Mouse (Mus musculus) embryo, embryonic 11 days (tissue): ENCODE results near the gene Hormad1.
"Not testable (repeated sequence)": the region's sequence is repeated elsewhere in the genome, so short reads cannot be mapped to it uniquely, and the experiment has no call there.

Experiments
- DNase-seq: peaks from one replicate; pipeline ENCODE4 v3.0.0-alpha.2; 2015

The Hormad1 gene

GRCm38 (mm10) chr3:95559437-95559836 is at the start of gene Hormad1:
Gene Hormad1, plus strand, starts transcription at chr3:95559677.
- no peak for DNase-seq

GRCm38 (mm10) chr3:95511611-95512180 is 47.8 kb upstream of the Hormad1 start:
- no peak for DNase-seq

GRCm38 (mm10) chr3:95516614-95517041 is 42.8 kb upstream of the Hormad1 start:
- DNase-seq: no peak

- peak; percentile 77 for DNase-seq
Observed at GRCm38 (mm10) chr3:95517493-95517898, 42.0 kb upstream of the Hormad1 start.

- DNase-seq: no peak
Observed at GRCm38 (mm10) chr3:95518891-95519290, 40.6 kb upstream of the Hormad1 start.

- DNase-seq: no peak
Observed at GRCm38 (mm10) chr3:95519315-95519714, 40.2 kb upstream of the Hormad1 start.

GRCm38 (mm10) chr3:95520100-95520499 is 39.4 kb upstream of the Hormad1 start:
- DNase-seq: no peak

- no peak for DNase-seq
Observed at GRCm38 (mm10) chr3:95521168-95521567, 38.3 kb upstream of the Hormad1 start.

GRCm38 (mm10) chr3:95523662-95524061 is 35.8 kb upstream of the Hormad1 start:
- no peak for DNase-seq

- no peak for DNase-seq
Observed at GRCm38 (mm10) chr3:95524673-95525072, 34.8 kb upstream of the Hormad1 start.

GRCm38 (mm10) chr3:95526111-95526510 is 33.4 kb upstream of the Hormad1 start:
- DNase-seq: no peak

GRCm38 (mm10) chr3:95526622-95527211 is 32.8 kb upstream of the Hormad1 start, which contains the start of gene Ctss:
Gene Ctss, plus strand, starts transcription at chr3:95526786.
- no peak for DNase-seq

GRCm38 (mm10) chr3:95529814-95530213 is 29.7 kb upstream of the Hormad1 start:
- DNase-seq: no peak

GRCm38 (mm10) chr3:95531025-95531424 is 28.5 kb upstream of the Hormad1 start:
- no peak for DNase-seq

GRCm38 (mm10) chr3:95533364-95533763 is 26.1 kb upstream of the Hormad1 start:
- DNase-seq: no peak

- DNase-seq: no peak
Observed at GRCm38 (mm10) chr3:95534927-95535326, 24.6 kb upstream of the Hormad1 start.

GRCm38 (mm10) chr3:95538936-95539335 is 20.5 kb upstream of the Hormad1 start:
- no peak for DNase-seq

GRCm38 (mm10) chr3:95539837-95540236 is 19.6 kb upstream of the Hormad1 start:
- no peak for DNase-seq

GRCm38 (mm10) chr3:95541186-95541585 is 18.3 kb upstream of the Hormad1 start:
- not testable (repeated sequence) for DNase-seq

- DNase-seq: no peak
Observed at GRCm38 (mm10) chr3:95542171-95542570, 17.3 kb upstream of the Hormad1 start.

- no peak for DNase-seq
Observed at GRCm38 (mm10) chr3:95542981-95543380, 16.5 kb upstream of the Hormad1 start.

- DNase-seq: no peak
Observed at GRCm38 (mm10) chr3:95550176-95550575, 9.3 kb upstream of the Hormad1 start.

GRCm38 (mm10) chr3:95553986-95554385 is 5.5 kb upstream of the Hormad1 start:
- no peak for DNase-seq

- no peak for DNase-seq
Observed at GRCm38 (mm10) chr3:95560738-95561137, 1.3 kb downstream of the Hormad1 start.

- DNase-seq: no peak
Observed at GRCm38 (mm10) chr3:95561826-95562225, 2.3 kb downstream of the Hormad1 start.
